9 mouse cellular contexts compared by ENCODE assay signal in the genomic region with DNA sequence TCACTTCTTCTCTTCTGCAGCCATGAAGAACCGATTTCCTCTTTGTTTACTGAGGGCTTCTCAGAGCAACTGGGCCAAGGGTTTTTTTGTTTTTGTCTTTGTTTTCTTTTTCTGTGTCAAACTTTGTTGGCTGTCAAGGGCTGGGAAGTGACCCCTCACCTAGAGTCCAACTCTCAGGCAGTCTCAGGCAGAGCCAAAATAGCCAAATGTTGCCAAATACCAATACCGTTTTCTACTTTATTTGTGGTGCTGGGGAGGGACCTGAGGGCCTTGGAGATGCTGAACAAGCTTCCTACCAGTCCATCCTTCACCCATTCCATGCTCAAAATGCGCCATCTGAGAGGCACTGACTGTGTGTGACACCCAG. TPM values are rescaled to one million over a fixed set of nuclear protein-coding genes. Genes with fewer than 3 reads are reported as not detected.
A peak's percentile ranks its signal among the peaks of the same experiment; 100 is the strongest.
DNase-seq lines count a peak whose midpoint lies in the region; ATAC-seq and TF ChIP-seq lines count a peak whose summit lies in the region.
"Had no signal": no experiment of that assay in that cellular context is flagged by ENCODE, and none has a peak within 500 bp of the region (broad histone marks: within the 10 kb centered on the region; RNA-seq: fewer than 3 reads in every experiment).

No protein-coding gene starts in this region.

- TF ChIP-seq CTCF in bone marrow, adult 2 months (IDR thresholded peaks at IDR 0.05; ENCODE audit: control insufficient read depth, insufficient read depth, low read length): no peak

- H3K27ac ChIP-seq in kidney, embryonic 14.5 days (ENCODE audit: low read depth, low read length): peak overlapping the region; percentile 79
- H3K27ac ChIP-seq in bone marrow, adult 2 months (ENCODE audit: control insufficient read depth, insufficient read depth, low read depth, low read length, poor library complexity): peak overlapping the region; percentile 27; the same call in 1 of the 2 replicates
- H3K27ac ChIP-seq in forebrain, embryonic 15.5 days (replicated peaks): peak overlapping the region; percentile 79
- H3K27ac ChIP-seq in macrophage: peak overlapping the region; percentile 80

- no peaks in the 10 kb centered on the region for H3K27me3 ChIP-seq in kidney, embryonic 14.5 days (ENCODE audit: control insufficient read depth, insufficient read depth, low read length)
- H3K27me3 ChIP-seq in forebrain, embryonic 15.5 days: no peaks in the 10 kb centered on the region

- peaks cover 13% of the 10 kb centered on the region for H3K4me1 ChIP-seq in kidney, embryonic 14.5 days (ENCODE audit: control insufficient read depth, insufficient read depth, low read length)
- H3K4me1 ChIP-seq in bone marrow, adult 2 months (ENCODE audit: control insufficient read depth, insufficient read depth, low read length): peaks cover 15% of the 10 kb centered on the region
- H3K4me1 ChIP-seq in forebrain, embryonic 15.5 days: peaks cover 11% of the 10 kb centered on the region

- H3K4me3 ChIP-seq in kidney, embryonic 14.5 days (ENCODE audit: low read length): no peak overlapping the region
- H3K4me3 ChIP-seq in bone marrow, adult 2 months (replicated peaks; ENCODE audit: control insufficient read depth, low read depth, low read length): no peak overlapping the region
- no peak overlapping the region for H3K4me3 ChIP-seq in forebrain, embryonic 15.5 days
- H3K4me3 ChIP-seq in macrophage (ENCODE audit: inconsistent target): no peak overlapping the region

- intact Hi-C loops in left cerebral cortex, postnatal 10 days (cut with DNase I): loop anchor here (10.0 kb wide), 2 partner anchors 495 to 895 kb away; no protein-coding TSS in a partner anchor

- 51% methylated on average over 3 of the region's 3 CpGs for WGBS in kidney, embryonic 14.5 days
- WGBS in bone marrow, adult 2 months: 49% methylated on average over 3 of the region's 3 CpGs
- WGBS in forebrain, embryonic 15.5 days: 56% methylated on average over 3 of the region's 3 CpGs
- WGBS in macrophage (ENCODE audit: missing documents): 55% methylated on average over 3 of the region's 3 CpGs

- H3K9ac ChIP-seq in kidney, embryonic 14.5 days (ENCODE audit: low read depth, low read length): no peak overlapping the region
- no peak overlapping the region for H3K9ac ChIP-seq in forebrain, embryonic 15.5 days (replicated peaks)

- H3K79me2 ChIP-seq in macrophage (ENCODE audit: inconsistent target): no peaks in the 10 kb centered on the region

- no peaks in the 10 kb centered on the region for H3K9me3 ChIP-seq in kidney, embryonic 14.5 days (ENCODE audit: control insufficient read depth, low read length)
- no peaks in the 10 kb centered on the region for H3K9me3 ChIP-seq in forebrain, embryonic 15.5 days
- H3K9me3 ChIP-seq: G1E had no signal

- TF ChIP-seq POLR2A in bone marrow, adult 2 months (IDR thresholded peaks at IDR 0.05; ENCODE audit: borderline replicate concordance, control insufficient read depth, low read depth, low read length): no peak

- no peak for DNase-seq in kidney, adult 8-10 months
- no peak for DNase-seq in urinary bladder, postnatal 36 days (ENCODE audit: low spot score in 2 of 2)
- no peak for DNase-seq in ovary, postnatal 36 days (ENCODE audit: low spot score)
- DNase-seq in left cerebral cortex, postnatal 10 days (ENCODE audit: extremely low spot score in 1 of 2, low spot score in 2 of 2): no peak

- no peaks in the 10 kb centered on the region for H3K36me3 ChIP-seq in kidney, embryonic 14.5 days (ENCODE audit: control insufficient read depth, insufficient read depth, low read length)
- H3K36me3 ChIP-seq in forebrain, embryonic 15.5 days: no peaks in the 10 kb centered on the region
- no peaks in the 10 kb centered on the region for H3K36me3 ChIP-seq in macrophage (ENCODE audit: inconsistent target)
- H3K36me3 ChIP-seq: G1E had no signal

- no peak for ATAC-seq in kidney, embryonic 14.5 days (ENCODE audit: low FRiP score, low TSS enrichment)
- no peak for ATAC-seq in forebrain, embryonic 15.5 days (replicated peaks)

- H3K4me2 ChIP-seq in kidney, embryonic 14.5 days (replicated peaks; ENCODE audit: low read depth, low read length): no peak overlapping the region
- no peak overlapping the region for H3K4me2 ChIP-seq in forebrain, embryonic 15.5 days (replicated peaks)

RNA-seq across cellular contexts. Expression of a gene that starts 14.2 kb away (rescaled TPM):
- polyA plus RNA-seq in kidney, embryonic 14.5 days (2014; fragmentation: Nextera tagmentation; extraction: Ambion mirVana): 0.23 and 0.45 TPM in 2 replicates
- 16.1 and 53.3 TPM in 2 replicates for polyA plus RNA-seq in bone marrow, adult 2 months (2011; ENCODE audit: insufficient read depth, insufficient read length, low replicate concordance, missing spikeins)
- polyA plus RNA-seq in forebrain, embryonic 15.5 days (2015; fragmentation: Nextera tagmentation; extraction: Ambion mirVana): 0.06 TPM in 1 of 2 replicates, not detected in the other
- total RNA-seq in macrophage (2018; cell fraction: chromatin; rRNA removed): 1 to 10 TPM in 13 of 26 experiments, under 1 TPM in 13; 0.33 to 4.1 (median 1.1) TPM
- total RNA-seq in macrophage (2018; cell fraction: cytosol; rRNA removed): 1 to 10 TPM in 20 of 26 experiments, under 1 TPM in 6; 0.75 to 2.5 (median 1.3) TPM
- 1 to 10 TPM in 24 of 26 experiments, under 1 TPM in 2; 0.96 to 7.2 (median 2.8) TPM for total RNA-seq in macrophage (2018; cell fraction: nucleus; rRNA removed)
- polyA plus RNA-seq in macrophage (2018): 0.91 to 1.8 TPM (median 1.2 TPM) in 3 replicates
- total RNA-seq in left cerebral cortex, postnatal 10 days (2021): under 1 TPM in 1 of 2 experiments, not detected in 1; 0.47 TPM
- polyA plus RNA-seq: G1E had no signal

RNA-seq across cellular contexts. Expression of a gene that starts 37.3 kb away (rescaled TPM):
- 27.2 and 43.3 TPM in 2 replicates for polyA plus RNA-seq in kidney, embryonic 14.5 days (2014; fragmentation: Nextera tagmentation; extraction: Ambion mirVana)
- polyA plus RNA-seq in bone marrow, adult 2 months (2011; ENCODE audit: insufficient read depth, insufficient read length, low replicate concordance, missing spikeins): 12.8 and 19.1 TPM in 2 replicates
- polyA plus RNA-seq in forebrain, embryonic 15.5 days (2015; fragmentation: Nextera tagmentation; extraction: Ambion mirVana): 51.2 and 52.4 TPM in 2 replicates
- 10 to 100 TPM; 11.8 to 30.4 (median 22.7) TPM for total RNA-seq in macrophage (2018; cell fraction: chromatin; rRNA removed)
- total RNA-seq in macrophage (2018; cell fraction: cytosol; rRNA removed): 10 to 100 TPM; 32.4 to 54.6 (median 38.8) TPM
- total RNA-seq in macrophage (2018; cell fraction: nucleus; rRNA removed): 10 to 100 TPM; 19.3 to 44.5 (median 33.7) TPM
- 29.8 to 49.7 TPM (median 31.3 TPM) in 3 replicates for polyA plus RNA-seq in macrophage (2018)
- 10 to 100 TPM; 31.8 to 36.9 TPM for total RNA-seq in left cerebral cortex, postnatal 10 days (2021)

RNA-seq across cellular contexts. Expression of a gene that starts 51.4 kb away (rescaled TPM):
- polyA plus RNA-seq in kidney, embryonic 14.5 days (2014; fragmentation: Nextera tagmentation; extraction: Ambion mirVana): 11.3 and 12.1 TPM in 2 replicates
- polyA plus RNA-seq in bone marrow, adult 2 months (2011; ENCODE audit: insufficient read depth, insufficient read length, low replicate concordance, missing spikeins): 20.1 and 21.7 TPM in 2 replicates
- polyA plus RNA-seq in forebrain, embryonic 15.5 days (2015; fragmentation: Nextera tagmentation; extraction: Ambion mirVana): 14.2 and 17.0 TPM in 2 replicates
- total RNA-seq in macrophage (2018; cell fraction: chromatin; rRNA removed): 10 to 100 TPM in 10 of 26 experiments, 1 to 10 TPM in 15, under 1 TPM in 1; 0.39 to 18.0 (median 9.1) TPM
- 1 to 10 TPM in 22 of 26 experiments, under 1 TPM in 4; 0.29 to 5.1 (median 2.6) TPM for total RNA-seq in macrophage (2018; cell fraction: cytosol; rRNA removed)
- 10 to 100 TPM in 2 of 26 experiments, 1 to 10 TPM in 22, under 1 TPM in 2; 0.53 to 12.4 (median 4.9) TPM for total RNA-seq in macrophage (2018; cell fraction: nucleus; rRNA removed)
- 1.3 to 2.2 TPM (median 1.6 TPM) in 3 replicates for polyA plus RNA-seq in macrophage (2018)
- total RNA-seq in left cerebral cortex, postnatal 10 days (2021): 10 to 100 TPM; 70.0 to 71.1 TPM

Comparison
In these comparisons a context has a peak if more than half of its experiments do, and no peak if none do; other contexts are left out.
1. H3K27ac ChIP-seq: peak in every context shown above with its lines; median percentile 80 in macrophage; 79 in kidney, embryonic 14.5 days; 79 in forebrain, embryonic 15.5 days; 27 in bone marrow, adult 2 months.